Mouse (Mus musculus): Measurements from ENCODE around the gene Ttll10.

Gene Ttll10

GRCm38 (mm10) chr4:156023520-156023919 lies 35.7 kb downstream of the Ttll10 start:
- no peak for DNase-seq

- no peak for DNase-seq
Observed at GRCm38 (mm10) chr4:156021942-156022419, 37.2 kb downstream of the Ttll10 start.

- DNase-seq = no peak
Observed at GRCm38 (mm10) chr4:156021381-156021780, 37.8 kb downstream of the Ttll10 start.

GRCm38 (mm10) chr4:156019771-156020170 lies 39.4 kb downstream of the Ttll10 start:
- DNase-seq = no peak

- no peak for DNase-seq
Observed at GRCm38 (mm10) chr4:156014436-156014835, 44.8 kb downstream of the Ttll10 start.

- no peak for DNase-seq
Observed at GRCm38 (mm10) chr4:156013637-156014036, 45.6 kb downstream of the Ttll10 start, which contains the start of gene Tnfrsf4. Gene Tnfrsf4 (plus strand): TSS chr4:156013843.

GRCm38 (mm10) chr4:156008369-156008768 lies 50.8 kb downstream of the Ttll10 start:
- DNase-seq = no peak

GRCm38 (mm10) chr4:156004109-156004508 lies 55.1 kb downstream of the Ttll10 start:
- DNase-seq = no peak

- DNase-seq = no peak
Observed at GRCm38 (mm10) chr4:155993606-155994005, 65.6 kb downstream of the Ttll10 start.

- peak; percentile 97 to 98 for DNase-seq
Observed at GRCm38 (mm10) chr4:155992906-155993547, 66.2 kb downstream of the Ttll10 start.

- peak; percentile 85 to 95 for DNase-seq
Observed at GRCm38 (mm10) chr4:155992241-155992905, 66.8 kb downstream of the Ttll10 start, which contains the start of the genes B3galt6 and Sdf4. Gene B3galt6 (minus strand): TSS chr4:155992649. Gene Sdf4 (plus strand): TSS chr4:155992872.

- DNase-seq = no peak
Observed at GRCm38 (mm10) chr4:155991908-155992230, 67.3 kb downstream of the Ttll10 start.

GRCm38 (mm10) chr4:155991211-155991907 lies 67.9 kb downstream of the Ttll10 start:
- DNase-seq = no peak

Data from kidney, postnatal 4 days (tissue).